Mouse (Mus musculus) inflammation-experienced regulatory T-cells (primary cell): ENCODE results near the gene Plekhh3. TPM values are rescaled to one million over a fixed set of nuclear protein-coding genes. Genes with fewer than 3 reads are reported as not detected.

ENCODE experiments used
- polyA plus RNA-seq, 2 experiments: library from polyadenylated mRNA; unstranded; fragments of 100-300 nt; shearing (Covaris generic); gene quantifications; one replicate each; pipeline ENCODE4 v1.2.1; 2017

Plekhh3 gene
- 1 to 10 TPM in 1 of 2 experiments, under 1 TPM in 1; 0.14 to 1.2 TPM for polyA plus RNA-seq

DNA sequence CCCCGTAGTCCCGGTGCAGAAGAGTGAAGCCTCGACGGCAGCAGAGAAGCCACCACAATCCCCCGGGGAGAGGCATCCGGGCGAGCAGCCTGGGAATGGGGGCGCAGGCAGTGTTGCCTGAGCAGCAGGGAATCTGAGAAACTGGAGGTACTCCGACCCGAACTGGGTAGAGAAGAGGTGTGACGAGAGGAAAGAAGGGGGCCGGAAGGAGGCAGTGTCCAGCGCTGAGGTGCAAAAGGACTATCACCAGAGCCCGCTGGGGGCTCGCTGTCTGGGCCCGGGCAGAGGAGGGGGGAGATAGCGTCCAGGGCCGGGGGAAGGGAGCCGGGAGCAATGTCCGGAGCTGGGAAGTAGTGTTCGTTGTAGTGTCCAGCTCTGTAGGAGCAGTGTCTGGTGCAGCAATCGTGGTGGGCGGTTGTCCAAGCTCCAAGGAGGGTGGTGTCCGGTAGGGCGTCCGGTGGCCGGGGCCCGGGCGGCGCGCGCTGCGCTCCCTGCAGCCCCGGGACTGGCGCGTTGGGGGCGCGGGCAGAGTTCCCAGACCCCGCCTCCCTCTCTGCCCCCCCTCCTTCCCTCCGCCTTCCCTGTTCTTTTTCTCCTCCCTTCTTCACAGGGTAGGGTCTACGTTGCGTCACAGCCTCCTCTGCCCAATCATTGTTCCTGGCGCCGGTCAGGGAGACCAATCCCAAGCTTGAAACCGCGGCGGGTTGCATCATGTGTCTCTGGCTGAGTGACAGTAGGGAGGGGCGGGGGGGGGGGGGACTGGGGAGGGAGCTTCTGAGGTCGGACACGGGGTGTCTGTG, at the start of gene Plekhh3:
Plekhh3 (minus strand) TSS at position 541 of the 800 bp plus-strand sequence.

DNA sequence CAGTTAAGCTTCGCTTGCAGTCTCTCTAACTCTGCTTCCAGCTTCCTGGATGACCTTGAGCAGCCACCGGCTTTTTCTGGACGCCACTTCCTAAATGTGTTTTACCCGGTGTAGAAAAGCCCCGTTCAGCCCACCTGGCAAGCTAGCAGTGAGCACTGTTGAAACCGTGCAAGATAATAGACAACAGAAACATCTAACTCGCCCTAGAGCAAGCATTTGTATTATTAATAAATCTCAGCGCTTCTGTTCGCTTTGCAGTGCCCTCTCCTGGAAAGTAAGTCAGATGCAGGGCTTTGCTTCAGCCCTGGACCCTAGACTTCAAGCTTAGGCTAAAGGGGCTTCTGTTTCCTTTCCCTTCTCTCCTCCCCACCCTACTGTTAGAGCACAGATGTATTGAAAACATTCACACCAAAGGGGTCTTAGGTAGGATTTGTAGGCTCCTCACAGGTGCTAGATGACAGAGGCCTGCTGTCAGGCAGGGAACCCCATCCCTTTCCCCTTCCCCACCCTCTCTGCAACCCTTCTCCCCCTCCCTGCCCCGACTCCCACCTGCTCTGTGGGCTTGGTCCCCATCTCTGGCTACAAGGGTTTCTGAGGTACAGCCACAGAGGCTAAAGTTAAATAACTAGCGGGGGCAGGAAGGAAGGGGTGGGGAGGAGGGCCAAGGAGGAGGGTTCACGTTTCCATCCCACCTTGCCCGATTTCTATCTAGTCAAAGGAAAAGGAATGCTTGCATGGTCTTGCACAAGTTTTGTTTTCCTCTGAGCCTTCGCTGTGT, 3.9 kb upstream of the Plekhh3 start, which contains the start of gene Ccr10:
Ccr10 (minus strand) TSS at position 593 of the 778 bp plus-strand sequence.

DNA sequence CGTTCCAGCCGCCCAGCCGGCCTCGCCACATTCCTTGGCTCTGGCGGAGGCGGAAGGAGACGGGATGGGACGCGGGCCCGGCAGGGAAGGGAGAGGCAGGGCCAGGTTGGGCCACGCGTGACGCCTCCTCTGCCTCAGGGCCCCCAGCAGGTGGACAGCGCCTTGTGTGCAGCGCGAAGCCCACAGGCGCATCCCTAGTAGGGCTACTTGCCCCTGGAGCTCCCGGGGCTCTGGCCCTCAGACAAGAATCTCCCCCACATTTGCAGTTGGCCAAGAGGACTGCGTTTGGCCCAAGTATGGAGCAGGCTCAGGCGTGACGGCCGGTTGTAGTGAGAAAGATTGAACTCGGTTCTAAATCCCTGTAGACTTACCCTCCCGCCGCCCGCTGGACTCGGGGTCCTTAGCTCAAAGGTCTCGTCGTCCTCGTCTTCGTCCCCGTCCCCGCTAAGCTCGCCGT, 769 bp downstream of the Plekhh3 start, which contains the start of gene Cntnap1:
Cntnap1 (plus strand) TSS at position 170 of the 457 bp plus-strand sequence.

DNA sequence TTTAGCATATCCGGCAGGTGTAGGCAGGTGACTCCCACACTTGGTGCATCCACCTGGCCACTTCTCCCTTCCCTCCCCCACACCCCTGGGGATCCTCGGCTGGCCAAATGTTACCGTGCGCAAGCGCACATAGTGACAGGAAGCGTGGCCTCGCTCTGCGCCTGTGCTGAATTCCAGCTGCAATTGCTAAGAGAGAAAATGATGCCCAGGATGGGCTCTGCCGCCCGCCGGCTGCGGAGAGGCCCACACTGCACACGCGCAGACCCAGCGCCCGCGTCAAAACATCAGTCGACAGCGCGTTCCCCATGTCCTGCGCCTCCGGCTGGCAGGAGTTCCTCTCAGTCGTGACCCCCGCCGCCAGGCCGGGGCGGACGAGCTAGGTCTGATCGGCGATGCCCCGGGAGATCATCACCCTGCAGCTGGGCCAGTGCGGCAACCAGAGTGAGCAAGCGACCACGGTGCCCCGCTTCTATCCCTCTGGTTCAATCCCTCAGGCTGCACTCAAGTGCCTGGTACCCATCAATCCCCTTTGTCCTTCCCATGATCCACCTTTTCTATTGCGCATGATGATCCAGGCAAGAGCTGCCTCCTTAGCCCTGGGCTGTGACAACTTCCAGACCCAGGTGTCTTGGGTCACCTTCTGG, 15.3 kb downstream of the Plekhh3 start, which contains the start of gene Tubg2:
Tubg2 (plus strand) TSS at position 180 of the 644 bp plus-strand sequence.

DNA sequence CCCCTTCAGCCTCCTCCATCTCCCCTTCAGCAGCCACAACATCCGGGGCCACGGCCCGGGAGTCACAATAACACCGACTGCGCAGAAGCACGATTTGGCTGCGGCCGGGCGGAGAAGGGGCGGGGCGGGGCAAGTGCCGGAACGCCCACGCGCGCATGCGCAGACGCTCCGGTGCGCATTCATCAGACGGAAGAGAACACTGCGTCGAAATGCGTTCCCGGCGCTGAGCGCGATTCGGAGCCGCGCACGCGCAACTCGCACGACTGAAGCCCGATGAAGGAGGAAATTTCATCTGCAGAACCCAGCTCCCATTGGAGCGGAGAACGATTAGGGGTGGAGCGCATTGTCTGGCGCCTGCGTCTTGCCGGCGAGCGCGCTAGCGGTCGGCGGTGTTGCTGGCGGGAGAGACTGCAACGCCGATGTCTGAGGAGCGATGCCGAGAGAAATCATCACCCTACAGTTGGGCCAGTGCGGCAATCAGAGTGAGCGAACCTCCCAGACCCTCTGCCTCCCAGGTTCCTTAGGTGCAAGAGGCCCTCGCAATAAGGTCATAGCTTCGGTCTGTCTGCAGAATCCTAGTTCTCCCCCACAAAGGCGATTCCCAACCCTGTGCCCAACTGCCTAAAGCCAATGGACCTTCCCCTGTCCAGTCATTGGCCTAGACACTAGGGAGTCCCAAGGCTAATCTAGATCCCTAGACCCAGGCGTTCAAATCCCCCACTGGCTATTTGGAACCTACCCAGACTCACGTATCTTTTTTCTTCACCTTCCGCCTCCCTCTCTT, 51.2 kb downstream of the Plekhh3 start, which contains the start of the genes Retreg3 and Tubg1:
Retreg3 (minus strand) TSS at position 133 of the 784 bp plus-strand sequence.
Tubg1 (plus strand) TSS at position 178 of the 784 bp plus-strand sequence.

Other genes starting within 250 kb of the Plekhh3 start
- gene Stat3, start 231.8 kb downstream of the Plekhh3 start, polyA plus RNA-seq, result 100 to 1,000 TPM; 233 to 234 TPM
- under 1 TPM; 0.32 to 0.83 TPM for gene Cavin1, start 200.5 kb downstream of the Plekhh3 start, polyA plus RNA-seq
- 1 to 10 TPM; 8.9 to 9.8 TPM for gene Atp6v0a1, start 161.9 kb downstream of the Plekhh3 start, polyA plus RNA-seq
- 10 to 100 TPM; 27.4 to 32.0 TPM for gene Naglu, start 101.3 kb downstream of the Plekhh3 start, polyA plus RNA-seq
- gene Hsd17b1, start 92.9 kb downstream of the Plekhh3 start, polyA plus RNA-seq, result 1 to 10 TPM in 1 of 2 experiments, under 1 TPM in 1; 0.39 to 2.9 TPM
- gene Coasy, start 88.8 kb downstream of the Plekhh3 start, polyA plus RNA-seq, result 10 to 100 TPM; 26.6 to 33.3 TPM
- 100 to 1,000 TPM in 1 of 2 experiments, 10 to 100 TPM in 1; 81.3 to 127 TPM for gene Mlx, start 84.1 kb downstream of the Plekhh3 start, polyA plus RNA-seq
- gene Psmc3ip, start 75.9 kb downstream of the Plekhh3 start, polyA plus RNA-seq, result 1 to 10 TPM; 6.8 to 8.2 TPM
- 10 to 100 TPM; 68.5 to 73.8 TPM for gene Retreg3, start 51.5 kb downstream of the Plekhh3 start, polyA plus RNA-seq
- 10 to 100 TPM; 36.2 to 39.8 TPM for gene Tubg1, start 51.4 kb downstream of the Plekhh3 start, polyA plus RNA-seq
- gene Tubg2, start 15.4 kb downstream of the Plekhh3 start, polyA plus RNA-seq, result 1 to 10 TPM; 4.0 to 6.8 TPM
- gene Cntnap1, start 828 bp downstream of the Plekhh3 start, polyA plus RNA-seq, result under 1 TPM; 0.25 to 0.27 TPM
- 1 to 10 TPM in 1 of 2 experiments, under 1 TPM in 1; 0.70 to 5.0 TPM for gene Ccr10, start 4.1 kb upstream of the Plekhh3 start, polyA plus RNA-seq
- 10 to 100 TPM; 66.9 to 83.4 TPM for gene Ezh1, start 55.1 kb upstream of the Plekhh3 start, polyA plus RNA-seq
- 1 to 10 TPM in 1 of 2 experiments, not detected in 1; 1.3 TPM for gene Ramp2, start 74.7 kb upstream of the Plekhh3 start, polyA plus RNA-seq
- gene Vps25, start 82.4 kb upstream of the Plekhh3 start, polyA plus RNA-seq, result 100 to 1,000 TPM; 145 to 147 TPM
- gene Wnk4, start 89.2 kb upstream of the Plekhh3 start, polyA plus RNA-seq, result 1 to 10 TPM; 2.7 to 2.9 TPM
- 1 to 10 TPM in 1 of 2 experiments, under 1 TPM in 1; 0.90 to 1.2 TPM for gene Cntd1, start 107.7 kb upstream of the Plekhh3 start, polyA plus RNA-seq
- gene Coa3, start 107.8 kb upstream of the Plekhh3 start, polyA plus RNA-seq, result 100 to 1,000 TPM; 101 to 110 TPM
- gene Becn1, start 130.9 kb upstream of the Plekhh3 start, polyA plus RNA-seq, result 100 to 1,000 TPM; 184 to 206 TPM
- gene Psme3, start 144.9 kb upstream of the Plekhh3 start, polyA plus RNA-seq, result 100 to 1,000 TPM; 161 to 164 TPM
- 1 to 10 TPM; 3.5 to 4.0 TPM for gene Aoc2, start 153.7 kb upstream of the Plekhh3 start, polyA plus RNA-seq
- gene Aoc3, start 159.3 kb upstream of the Plekhh3 start, polyA plus RNA-seq, result under 1 TPM; 0.09 to 0.12 TPM
- gene G6pc, start 196.2 kb upstream of the Plekhh3 start, polyA plus RNA-seq, result not detected
- 10 to 100 TPM; 30.6 to 35.3 TPM for gene Aarsd1, start 246.3 kb upstream of the Plekhh3 start, polyA plus RNA-seq